Mouse (Mus musculus) testis, adult 2 months (tissue): Measurements from ENCODE around the gene Pgf.

ENCODE experiments used
- CTCF ChIP-seq: fragments of 200-500 bp; IDR thresholded peaks from 2 replicates; pipeline ENCODE4 v1.5.1; 2012; ENCODE audit warnings: low read depth, mild to moderate bottlenecking, inconsistent platforms, low read length, moderate library complexity; ENCODE audit not compliant: control insufficient read depth, insufficient read depth, insufficient replicate concordance
- POLR2A ChIP-seq: fragments of 200-500 bp; IDR thresholded peaks from 2 replicates; pipeline ENCODE4 v1.6.1; 2012; ENCODE audit warnings: low read depth, mild to moderate bottlenecking, inconsistent platforms, low read length, moderate library complexity; ENCODE audit not compliant: control insufficient read depth

GRCm38 (mm10) chr12:85182345-85182643 is 4.7 kb upstream of the Pgf start:
- no peak for TF ChIP-seq CTCF
- TF ChIP-seq POLR2A: no peak
